Mouse (Mus musculus) bone marrow macrophage, adult 2 months (primary cell): ENCODE measurements around the gene Rbpjl.

ENCODE experiments used
- CTCF ChIP-seq: IDR thresholded peaks from 2 replicates; pipeline ENCODE4 v1.5.1; 2012; ENCODE audit warnings: low read depth, mild to moderate bottlenecking, low read length, moderate library complexity
- POLR2A ChIP-seq: IDR thresholded peaks from 2 replicates; pipeline ENCODE4 v1.6.1; 2012; ENCODE audit warnings: mild to moderate bottlenecking, low read depth, low read length, borderline replicate concordance

DNA sequence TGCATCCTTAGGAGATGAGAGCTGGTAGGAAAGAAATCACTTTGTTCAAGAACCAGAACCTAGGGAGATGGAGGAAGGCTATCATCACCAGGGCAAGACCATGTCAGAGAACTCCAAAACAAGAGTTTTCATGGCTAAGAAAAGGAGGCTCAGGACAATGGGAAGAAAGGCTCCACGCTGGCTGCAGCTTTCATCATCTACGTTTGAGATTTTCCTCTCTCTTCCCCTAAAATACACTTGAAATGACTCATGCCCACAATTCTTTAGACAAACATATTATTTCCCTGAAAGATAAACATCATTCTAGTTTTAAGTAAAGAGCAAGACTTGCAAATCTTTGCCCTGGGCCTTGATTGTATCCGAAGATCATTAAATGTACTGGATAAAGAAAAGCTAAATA, 31.6 kb upstream of the Rbpjl start:
- TF ChIP-seq CTCF (no peak), POLR2A (no peak)
